Mouse (Mus musculus): ENCODE results near the gene Agap1. TPM values are rescaled to one million over a fixed set of nuclear protein-coding genes. Genes with fewer than 3 reads are reported as not detected.
A peak's percentile ranks its signal among the peaks of the same experiment; 100 is the strongest.

The Agap1 gene
- polyA plus RNA-seq, 1 experiment from 2014 or later, result 41.4 TPM

- H3K27ac ChIP-seq (ENCODE audit: low read depth, low read length), result peak overlapping the region; percentile 19; the same call in 1 of the 2 replicates
Measured at GRCm38 (mm10) chr1:89467321-89468069, 12.9 kb downstream of the Agap1 start.

GRCm38 (mm10) chr1:89468141-89468540, 13.5 kb downstream of the Agap1 start:
- no peak overlapping the region for H3K27ac ChIP-seq (ENCODE audit: low read depth, low read length)
- ATAC-seq (ENCODE audit: low FRiP score) (no peak), DNase-seq (ENCODE audit: low spot score) (no peak)
- H3K4me1 ChIP-seq (replicated peaks; ENCODE audit: control insufficient read depth, insufficient read depth, low read length), result peaks cover 27% of the 10 kb centered on the region
- H3K4me3 ChIP-seq (ENCODE audit: low read depth, low read length), result no peak overlapping the region
- H3K36me3 ChIP-seq (ENCODE audit: control insufficient read depth, insufficient read depth, low read length), result no peaks in the 10 kb centered on the region
- no peak overlapping the region for H3K4me2 ChIP-seq (replicated peaks; ENCODE audit: low read depth, low read length)
- H3K9ac ChIP-seq (ENCODE audit: low read depth, low read length), result no peak overlapping the region
- H3K9me3 ChIP-seq (ENCODE audit: control insufficient read depth, low read length), result no peaks in the 10 kb centered on the region
- no peaks in the 10 kb centered on the region for H3K27me3 ChIP-seq (ENCODE audit: control insufficient read depth, insufficient read depth, low read length)
- WGBS, result 78% methylated on average over 3 of the region's 3 CpGs

More at GRCm38 (mm10) chr1:89467321-89468069, 12.9 kb downstream of the Agap1 start:
- ATAC-seq (ENCODE audit: low FRiP score) (peak; percentile 51), DNase-seq (ENCODE audit: low spot score) (peak; percentile 52)
- no peaks in the 10 kb centered on the region for H3K27me3 ChIP-seq (ENCODE audit: control insufficient read depth, insufficient read depth, low read length)
- H3K9me3 ChIP-seq (ENCODE audit: control insufficient read depth, low read length), result no peaks in the 10 kb centered on the region
- no peak overlapping the region for H3K4me2 ChIP-seq (replicated peaks; ENCODE audit: low read depth, low read length)
- 28% methylated on average over 6 of the region's 6 CpGs for WGBS
- no peak overlapping the region for H3K9ac ChIP-seq (ENCODE audit: low read depth, low read length)
- no peak overlapping the region for H3K4me3 ChIP-seq (ENCODE audit: low read depth, low read length)
- peaks cover 27% of the 10 kb centered on the region for H3K4me1 ChIP-seq (replicated peaks; ENCODE audit: control insufficient read depth, insufficient read depth, low read length)
- H3K36me3 ChIP-seq (ENCODE audit: control insufficient read depth, insufficient read depth, low read length), result no peaks in the 10 kb centered on the region

GRCm38 (mm10) chr1:89471430-89471829, 16.8 kb downstream of the Agap1 start:
- no peak overlapping the region for H3K4me3 ChIP-seq (ENCODE audit: low read depth, low read length)
- H3K9ac ChIP-seq (ENCODE audit: low read depth, low read length), result no peak overlapping the region
- H3K9me3 ChIP-seq (ENCODE audit: control insufficient read depth, low read length), result no peaks in the 10 kb centered on the region
- WGBS, result 78% methylated on average over 4 of the region's 4 CpGs
- no peak for ATAC-seq (ENCODE audit: low FRiP score)
- H3K4me2 ChIP-seq (replicated peaks; ENCODE audit: low read depth, low read length), result no peak overlapping the region
- no peak for DNase-seq (ENCODE audit: low spot score)
- H3K27me3 ChIP-seq (ENCODE audit: control insufficient read depth, insufficient read depth, low read length), result no peaks in the 10 kb centered on the region
- H3K27ac ChIP-seq (ENCODE audit: low read depth, low read length), result no peak overlapping the region
- H3K36me3 ChIP-seq (ENCODE audit: control insufficient read depth, insufficient read depth, low read length), result no peaks in the 10 kb centered on the region
- peaks cover 17% of the 10 kb centered on the region for H3K4me1 ChIP-seq (replicated peaks; ENCODE audit: control insufficient read depth, insufficient read depth, low read length)

- Histone ChIP-seq H3K4me1 (replicated peaks; ENCODE audit: control insufficient read depth, insufficient read depth, low read length) (peaks cover 13% of the 10 kb centered on the region), H3K27me3 (ENCODE audit: control insufficient read depth, insufficient read depth, low read length) (no peaks in the 10 kb centered on the region), H3K4me2 (replicated peaks; ENCODE audit: low read depth, low read length) (no peak overlapping the region), H3K9me3 (ENCODE audit: control insufficient read depth, low read length) (no peaks in the 10 kb centered on the region), H3K4me3 (ENCODE audit: low read depth, low read length) (no peak overlapping the region), H3K27ac (ENCODE audit: low read depth, low read length) (no peak overlapping the region), H3K36me3 (ENCODE audit: control insufficient read depth, insufficient read depth, low read length) (no peaks in the 10 kb centered on the region), H3K9ac (ENCODE audit: low read depth, low read length) (no peak overlapping the region)
- DNase-seq (ENCODE audit: low spot score) (no peak), ATAC-seq (ENCODE audit: low FRiP score) (no peak)
- WGBS, result 72% methylated on average over 9 of the region's 9 CpGs
Measured at GRCm38 (mm10) chr1:89471891-89472290, 17.3 kb downstream of the Agap1 start.

GRCm38 (mm10) chr1:89473946-89474345, 19.3 kb downstream of the Agap1 start:
- Histone ChIP-seq H3K36me3 (ENCODE audit: control insufficient read depth, insufficient read depth, low read length) (no peaks in the 10 kb centered on the region), H3K9ac (ENCODE audit: low read depth, low read length) (no peak overlapping the region), H3K9me3 (ENCODE audit: control insufficient read depth, low read length) (no peaks in the 10 kb centered on the region), H3K4me2 (replicated peaks; ENCODE audit: low read depth, low read length) (no peak overlapping the region), H3K27ac (ENCODE audit: low read depth, low read length) (no peak overlapping the region), H3K27me3 (ENCODE audit: control insufficient read depth, insufficient read depth, low read length) (no peaks in the 10 kb centered on the region), H3K4me3 (ENCODE audit: low read depth, low read length) (no peak overlapping the region), H3K4me1 (replicated peaks; ENCODE audit: control insufficient read depth, insufficient read depth, low read length) (no peaks in the 10 kb centered on the region; the same call in 1 of the 2 replicates)
- no peak for DNase-seq (ENCODE audit: low spot score)
- 81% methylated on average over 5 of the region's 5 CpGs for WGBS
- ATAC-seq (ENCODE audit: low FRiP score), result no peak

GRCm38 (mm10) chr1:89474853-89475252, 20.2 kb downstream of the Agap1 start:
- no peak for DNase-seq (ENCODE audit: low spot score)
- Histone ChIP-seq H3K27me3 (ENCODE audit: control insufficient read depth, insufficient read depth, low read length) (no peaks in the 10 kb centered on the region), H3K9ac (ENCODE audit: low read depth, low read length) (no peak overlapping the region), H3K4me2 (replicated peaks; ENCODE audit: low read depth, low read length) (no peak overlapping the region), H3K4me1 (replicated peaks; ENCODE audit: control insufficient read depth, insufficient read depth, low read length) (no peaks in the 10 kb centered on the region; the same call in 1 of the 2 replicates), H3K4me3 (ENCODE audit: low read depth, low read length) (no peak overlapping the region), H3K36me3 (ENCODE audit: control insufficient read depth, insufficient read depth, low read length) (no peaks in the 10 kb centered on the region), H3K9me3 (ENCODE audit: control insufficient read depth, low read length) (no peaks in the 10 kb centered on the region), H3K27ac (ENCODE audit: low read depth, low read length) (no peak overlapping the region)
- no peak for ATAC-seq (ENCODE audit: low FRiP score)
- 69% methylated on average over 9 of the region's 9 CpGs for WGBS

- no peak for ATAC-seq (ENCODE audit: low FRiP score)
Measured at GRCm38 (mm10) chr1:89477033-89477432, 22.4 kb downstream of the Agap1 start.

GRCm38 (mm10) chr1:89478571-89479460, 24.2 kb downstream of the Agap1 start:
- H3K4me3 ChIP-seq (ENCODE audit: low read depth, low read length), result no peak overlapping the region
- no peak overlapping the region for H3K9ac ChIP-seq (ENCODE audit: low read depth, low read length)
- H3K27ac ChIP-seq (ENCODE audit: low read depth, low read length), result no peak overlapping the region
- ATAC-seq (ENCODE audit: low FRiP score) (no peak), DNase-seq (ENCODE audit: low spot score) (no peak)
- H3K36me3 ChIP-seq (ENCODE audit: control insufficient read depth, insufficient read depth, low read length), result no peaks in the 10 kb centered on the region
- no peak overlapping the region for H3K4me2 ChIP-seq (replicated peaks; ENCODE audit: low read depth, low read length)
- peaks cover 4% of the 10 kb centered on the region; the same call in 1 of the 2 replicates for H3K4me1 ChIP-seq (replicated peaks; ENCODE audit: control insufficient read depth, insufficient read depth, low read length)
- H3K9me3 ChIP-seq (ENCODE audit: control insufficient read depth, low read length), result no peaks in the 10 kb centered on the region
- no peaks in the 10 kb centered on the region for H3K27me3 ChIP-seq (ENCODE audit: control insufficient read depth, insufficient read depth, low read length)
- WGBS, result 87% methylated on average over 4 of the region's 4 CpGs

More at GRCm38 (mm10) chr1:89477033-89477432, 22.4 kb downstream of the Agap1 start:
- Histone ChIP-seq H3K27ac (ENCODE audit: low read depth, low read length) (no peak overlapping the region), H3K27me3 (ENCODE audit: control insufficient read depth, insufficient read depth, low read length) (no peaks in the 10 kb centered on the region), H3K36me3 (ENCODE audit: control insufficient read depth, insufficient read depth, low read length) (no peaks in the 10 kb centered on the region), H3K9ac (ENCODE audit: low read depth, low read length) (no peak overlapping the region), H3K4me1 (replicated peaks; ENCODE audit: control insufficient read depth, insufficient read depth, low read length) (peaks cover 4% of the 10 kb centered on the region; the same call in 1 of the 2 replicates), H3K4me3 (ENCODE audit: low read depth, low read length) (no peak overlapping the region), H3K4me2 (replicated peaks; ENCODE audit: low read depth, low read length) (no peak overlapping the region), H3K9me3 (ENCODE audit: control insufficient read depth, low read length) (no peaks in the 10 kb centered on the region)
- 92% methylated on average over 5 of the region's 5 CpGs for WGBS
- DNase-seq (ENCODE audit: low spot score), result no peak
